Mouse (Mus musculus) adipocyte (in vitro differentiated cells): ENCODE data around the gene Gstk1.

Experiments
- DNase-seq: peaks from one replicate; pipeline ENCODE4 v3.0.0-alpha.2; 2016; ENCODE audit warnings: low spot score

Gene Gstk1

GRCm38 (mm10) chr6:42270817-42271216, 25.1 kb downstream of the Gstk1 start:
- DNase-seq: no peak

GRCm38 (mm10) chr6:42276151-42276550, 30.4 kb downstream of the Gstk1 start:
- no peak for DNase-seq

- no peak for DNase-seq
Observed at GRCm38 (mm10) chr6:42282865-42283528, 37.3 kb downstream of the Gstk1 start.

- DNase-seq: no peak
Observed at GRCm38 (mm10) chr6:42286448-42286847, 40.7 kb downstream of the Gstk1 start, which contains the start of gene Clcn1. Gene Clcn1 (plus strand): TSS chr6:42286685.

- DNase-seq: no peak
Observed at GRCm38 (mm10) chr6:42287562-42287961, 41.8 kb downstream of the Gstk1 start.

- no peak for DNase-seq
Observed at GRCm38 (mm10) chr6:42293327-42293726, 47.6 kb downstream of the Gstk1 start.

GRCm38 (mm10) chr6:42295549-42296094, 49.9 kb downstream of the Gstk1 start:
- DNase-seq: peak; percentile 66

- peak; percentile 43 for DNase-seq
Observed at GRCm38 (mm10) chr6:42299362-42299761, 53.6 kb downstream of the Gstk1 start.
